Mouse (Mus musculus): ENCODE data around the gene Nrap.

GRCm38 (mm10) chr19:56366625-56367024 is 23.2 kb downstream of the Nrap start:
- no peak for TF ChIP-seq CTCF (conservative IDR thresholded peaks at IDR 0.05; ENCODE audit: low read length)
- TF ChIP-seq POU5F1 (IDR thresholded peaks at IDR 0.05; ENCODE audit: borderline replicate concordance, low read length): no peak

Measured in E14TG2a.4 (cell line).